Mouse (Mus musculus): ENCODE measurements around the gene Cct3.

DNA sequence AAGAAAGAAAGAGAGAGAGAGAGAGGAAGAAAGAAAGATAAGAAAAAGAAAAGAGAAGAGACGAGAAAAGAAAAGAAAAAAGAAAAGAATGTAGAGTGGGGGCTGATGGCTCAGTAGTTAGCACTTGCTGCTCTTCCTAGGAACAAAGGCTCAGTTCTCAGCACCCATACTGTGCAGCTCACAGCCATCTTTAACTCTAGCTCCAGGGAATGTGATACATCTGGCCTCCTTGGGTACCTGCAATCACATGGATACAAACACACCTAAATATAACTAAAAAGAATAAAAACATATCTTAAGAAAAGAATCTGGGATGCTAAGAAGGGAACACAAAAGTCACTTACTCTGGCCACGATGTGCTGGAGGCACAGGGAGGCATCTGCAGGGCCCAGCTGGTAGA, 20.8 kb upstream of the Cct3 start:
- no peak for TF ChIP-seq CTCF (conservative IDR thresholded peaks at IDR 0.05; ENCODE audit: low read length)
- TF ChIP-seq NANOG (IDR thresholded peaks at IDR 0.05; ENCODE audit: borderline replicate concordance, low read length), result no peak; the same call in 1 of the 2 replicates

Measured in E14TG2a.4 (cell line).